Comparison of ENCODE assay signal across 26 mouse cellular contexts in the genomic region with DNA sequence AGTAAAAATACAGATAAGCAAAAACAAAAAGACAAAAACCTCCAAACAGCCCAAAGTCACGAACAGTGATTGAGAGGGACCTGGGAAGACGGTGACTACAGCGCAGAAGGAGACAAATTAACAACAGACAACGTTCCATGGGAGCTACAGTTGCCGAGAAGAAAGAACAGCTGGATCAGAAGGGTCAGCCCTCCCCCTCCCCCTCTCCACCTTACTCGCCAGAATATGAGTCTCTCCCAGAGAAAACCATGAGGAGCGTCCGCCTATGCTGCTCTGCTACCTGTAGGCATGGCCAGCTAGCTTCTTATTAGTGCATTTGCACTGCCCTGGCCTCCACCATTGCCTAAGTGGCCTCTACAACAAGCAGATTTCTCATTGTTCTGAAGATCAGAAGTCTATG. TPM values are rescaled to one million over a fixed set of nuclear protein-coding genes. Genes with fewer than 3 reads are reported as not detected.
DNase-seq lines count a peak whose midpoint lies in the region; ATAC-seq and TF ChIP-seq lines count a peak whose summit lies in the region.
"Had no signal": no experiment of that assay in that cellular context is flagged by ENCODE, and none has a peak within 500 bp of the region (broad histone marks: within the 10 kb centered on the region; RNA-seq: fewer than 3 reads in every experiment).

No protein-coding gene starts in this region.

- no peaks in the 10 kb centered on the region for H3K9me3 ChIP-seq in intestine, embryonic 14.5 days (ENCODE audit: control insufficient read depth, low read length)
- no peaks in the 10 kb centered on the region for H3K9me3 ChIP-seq in intestine, embryonic 15.5 days
- no peaks in the 10 kb centered on the region for H3K9me3 ChIP-seq in limb, embryonic 14.5 days (ENCODE audit: control insufficient read depth, low read length)
- H3K9me3 ChIP-seq: forebrain, embryonic 13.5 days; heart, embryonic 13.5 days; kidney, embryonic 15.5 days; liver, embryonic 12.5 days; midbrain, embryonic 12.5 days had no signal

- peaks cover 15% of the 10 kb centered on the region; the same call in 1 of the 2 replicates for H3K4me1 ChIP-seq in intestine, embryonic 14.5 days (replicated peaks; ENCODE audit: control insufficient read depth, insufficient read depth, low read length)
- no peaks in the 10 kb centered on the region for H3K4me1 ChIP-seq in intestine, embryonic 15.5 days (replicated peaks)
- peaks cover 7% of the 10 kb centered on the region; the same call in 1 of the 2 replicates for H3K4me1 ChIP-seq in embryonic fibroblast, embryonic 13.5 days (ENCODE audit: control insufficient read depth, insufficient read depth, low read length)
- H3K4me1 ChIP-seq in limb, embryonic 14.5 days (ENCODE audit: control insufficient read depth, insufficient read depth, low read length), result peaks cover 41% of the 10 kb centered on the region
- H3K4me1 ChIP-seq: forebrain, embryonic 13.5 days; liver, embryonic 12.5 days; midbrain, embryonic 12.5 days had no signal

- H3K4me2 ChIP-seq in intestine, embryonic 14.5 days (ENCODE audit: low read length), result no peak overlapping the region
- H3K4me2 ChIP-seq in intestine, embryonic 15.5 days (replicated peaks), result no peak overlapping the region
- H3K4me2 ChIP-seq in limb, embryonic 14.5 days (replicated peaks; ENCODE audit: low read depth, low read length, severe bottlenecking), result no peak overlapping the region
- H3K4me2 ChIP-seq: forebrain, embryonic 13.5 days; heart, embryonic 13.5 days; kidney, embryonic 15.5 days; liver, embryonic 12.5 days; midbrain, embryonic 12.5 days had no signal

- 63% methylated on average over 8 of the region's 8 CpGs for WGBS in intestine, embryonic 14.5 days
- WGBS in intestine, embryonic 15.5 days, result 63% methylated on average over 8 of the region's 8 CpGs
- WGBS in limb, embryonic 14.5 days, result 29% methylated on average over 8 of the region's 8 CpGs

- H3K27ac ChIP-seq in intestine, embryonic 14.5 days (ENCODE audit: low read depth), result no peak overlapping the region
- no peak overlapping the region for H3K27ac ChIP-seq in intestine, embryonic 15.5 days
- peak overlapping the region; percentile 8; the same call in 1 of the 2 replicates for H3K27ac ChIP-seq in embryonic fibroblast, embryonic 13.5 days (ENCODE audit: insufficient read depth, low read length)
- no peak overlapping the region for H3K27ac ChIP-seq in limb, embryonic 14.5 days (replicated peaks; ENCODE audit: low read depth, low read length)
- H3K27ac ChIP-seq: forebrain, embryonic 13.5 days; heart, adult 2 months; heart, embryonic 13.5 days; kidney, embryonic 15.5 days; liver, embryonic 12.5 days; midbrain, embryonic 12.5 days had no signal

- ATAC-seq in intestine, embryonic 14.5 days (replicated peaks; ENCODE audit: low FRiP score, low TSS enrichment, low read depth), result no peak
- ATAC-seq in intestine, embryonic 15.5 days, result no peak
- ATAC-seq in limb, embryonic 14.5 days (ENCODE audit: low FRiP score, low read depth), result 0 out of 2 replicates have a peak, but pooled peaks have one; percentile 14
- ATAC-seq: forebrain, embryonic 13.5 days; liver, embryonic 12.5 days; liver, postnatal 0 days had no signal

- H3K9ac ChIP-seq in intestine, embryonic 14.5 days (ENCODE audit: low read length), result no peak overlapping the region
- H3K9ac ChIP-seq in intestine, embryonic 15.5 days, result no peak overlapping the region
- no peak overlapping the region for H3K9ac ChIP-seq in limb, embryonic 14.5 days (ENCODE audit: low read depth, low read length, severe bottlenecking)
- H3K9ac ChIP-seq: forebrain, embryonic 13.5 days; heart, embryonic 13.5 days; kidney, embryonic 15.5 days; liver, embryonic 12.5 days; liver, postnatal 0 days; midbrain, embryonic 12.5 days had no signal

- no peak overlapping the region for H3K4me3 ChIP-seq in intestine, embryonic 14.5 days (ENCODE audit: low read depth, low read length)
- H3K4me3 ChIP-seq in intestine, embryonic 15.5 days (replicated peaks), result no peak overlapping the region
- H3K4me3 ChIP-seq in embryonic fibroblast, embryonic 13.5 days (ENCODE audit: insufficient read depth, low read length), result no peak overlapping the region
- no peak overlapping the region for H3K4me3 ChIP-seq in limb, embryonic 14.5 days (replicated peaks; ENCODE audit: low read length)
- H3K4me3 ChIP-seq: forebrain, embryonic 13.5 days; heart, adult 2 months; heart, embryonic 13.5 days; kidney, embryonic 15.5 days; liver, embryonic 12.5 days; midbrain, embryonic 12.5 days had no signal

- no peaks in the 10 kb centered on the region for H3K27me3 ChIP-seq in intestine, embryonic 14.5 days (replicated peaks; ENCODE audit: control insufficient read depth, insufficient read depth, low read length)
- no peaks in the 10 kb centered on the region for H3K27me3 ChIP-seq in intestine, embryonic 15.5 days (replicated peaks)
- no peaks in the 10 kb centered on the region for H3K27me3 ChIP-seq in limb, embryonic 14.5 days (ENCODE audit: control insufficient read depth, insufficient read depth, low read length)
- H3K27me3 ChIP-seq: CH12.LX; forebrain, embryonic 13.5 days; heart, embryonic 13.5 days; kidney, embryonic 15.5 days; liver, embryonic 12.5 days; midbrain, embryonic 12.5 days had no signal

- peak; percentile 31 for DNase-seq in embryo, embryonic 11 days
- no peak for DNase-seq in embryo, embryonic 10 days (ENCODE audit: low spot score)
- DNase-seq in intestine, embryonic 14.5 days (ENCODE audit: low spot score), result peak; percentile 48
- DNase-seq in limb, embryonic 14.5 days (ENCODE audit: low spot score), result no peak
- DNase-seq in urinary bladder, adult 2 months (ENCODE audit: low spot score), result no peak
- DNase-seq in adrenal gland, postnatal 14 days, result no peak
- DNase-seq: adrenal gland, postnatal 10 days; cerebellum, adult 11 months; cerebellum, adult 9-11 months; gastrocnemius, postnatal 36 days; heart, adult 2 months; heart, postnatal 10 days; kidney, adult 11 months; kidney, postnatal 25 days; liver, postnatal 0 days; lung, postnatal 36 days; thymus, adult 2 months; thymus, postnatal 36 days had no signal

- no peaks in the 10 kb centered on the region for H3K36me3 ChIP-seq in intestine, embryonic 14.5 days (ENCODE audit: control insufficient read depth, insufficient read depth, low read length)
- no peaks in the 10 kb centered on the region for H3K36me3 ChIP-seq in intestine, embryonic 15.5 days
- H3K36me3 ChIP-seq in limb, embryonic 14.5 days (ENCODE audit: control insufficient read depth, insufficient read depth, low read length), result peaks cover 12% of the 10 kb centered on the region
- H3K36me3 ChIP-seq: heart, embryonic 13.5 days; kidney, embryonic 15.5 days; liver, embryonic 12.5 days; midbrain, embryonic 12.5 days had no signal

- no peak for TF ChIP-seq CTCF in embryonic fibroblast, embryonic 13.5 days (IDR thresholded peaks at IDR 0.05; ENCODE audit: borderline replicate concordance, insufficient read depth, low read length)

- TF ChIP-seq POLR2A in embryonic fibroblast, embryonic 13.5 days (IDR thresholded peaks at IDR 0.05; ENCODE audit: low read depth, low read length), result no peak
- TF ChIP-seq POLR2A in limb, embryonic 14.5 days (IDR thresholded peaks at IDR 0.05; ENCODE audit: borderline replicate concordance, extremely low read depth, insufficient read depth, insufficient read length), result no peak

RNA-seq across cellular contexts. Expression of gene Lpar1, which starts 32.6 kb away (rescaled TPM):
- 57.0 and 66.2 TPM in 2 replicates for polyA plus RNA-seq in intestine, embryonic 14.5 days (2014; fragmentation: Nextera tagmentation; extraction: Ambion mirVana)
- 50.0 and 55.9 TPM in 2 replicates for polyA plus RNA-seq in intestine, embryonic 15.5 days (2015; fragmentation: Nextera tagmentation; extraction: Ambion mirVana)
- polyA plus RNA-seq in embryonic fibroblast, embryonic 13.5 days (2011; ENCODE audit: insufficient read length, low read depth, missing spikeins), result 52.8 and 67.1 TPM in 2 replicates
- 90.8 and 114 TPM in 2 replicates for polyA plus RNA-seq in limb, embryonic 14.5 days (2012; rRNA removed)
- 161 and 187 TPM in 2 replicates for polyA plus RNA-seq in limb, embryonic 14.5 days (2014; fragmentation: Nextera tagmentation; extraction: Ambion mirVana)
- polyA plus RNA-seq in urinary bladder, adult 2 months (2012; rRNA removed), result 53.4 and 62.8 TPM in 2 replicates
- 15.2 and 28.7 TPM in 2 replicates for total RNA-seq in adrenal gland, postnatal 14 days (2021)

Comparison
In these comparisons a context has a peak if more than half of its experiments do, and no peak if none do; other contexts are left out.
1. DNase-seq: peak in embryo, embryonic 11 days (single experiment) and intestine, embryonic 14.5 days (single experiment); none in embryo, embryonic 10 days (single experiment), limb, embryonic 14.5 days (single experiment), urinary bladder, adult 2 months (single experiment) and adrenal gland, postnatal 14 days (single experiment).